Mouse (Mus musculus): ENCODE measurements around the gene Shmt1.
"Not testable (repeated sequence)": the region's sequence is repeated elsewhere in the genome, so short reads cannot be mapped to it uniquely, and the experiment has no call there.

Shmt1 gene

GRCm38 (mm10) chr11:60811618-60812017 is at the start of gene Shmt1:
TSS of gene Shmt1 (minus strand) at chr11:60811718.
- DNase-seq, result not testable (repeated sequence)

- no peak for DNase-seq
Observed at GRCm38 (mm10) chr11:60856587-60856986, 45.1 kb upstream of the Shmt1 start.

- DNase-seq, result no peak
Observed at GRCm38 (mm10) chr11:60845415-60845814, 33.9 kb upstream of the Shmt1 start.

- DNase-seq, result no peak
Observed at GRCm38 (mm10) chr11:60843412-60843811, 31.9 kb upstream of the Shmt1 start.

GRCm38 (mm10) chr11:60841467-60842200 is 30.1 kb upstream of the Shmt1 start:
- no peak for DNase-seq

- peak; percentile 31 for DNase-seq
Observed at GRCm38 (mm10) chr11:60837644-60838406, 26.3 kb upstream of the Shmt1 start.

GRCm38 (mm10) chr11:60836897-60837296 is 25.4 kb upstream of the Shmt1 start:
- DNase-seq, result no peak

- peak; percentile 93 for DNase-seq
Observed at GRCm38 (mm10) chr11:60830433-60831052, 19.0 kb upstream of the Shmt1 start, which contains the start of gene Dhrs7b. TSS of gene Dhrs7b (plus strand) at chr11:60830631.

- DNase-seq, result peak; percentile 27
Observed at GRCm38 (mm10) chr11:60828903-60829302, 17.4 kb upstream of the Shmt1 start.

GRCm38 (mm10) chr11:60827241-60827945 is 15.9 kb upstream of the Shmt1 start:
- no peak for DNase-seq

GRCm38 (mm10) chr11:60826700-60827099 is 15.2 kb upstream of the Shmt1 start:
- DNase-seq, result no peak

- peak; percentile 62 for DNase-seq
Observed at GRCm38 (mm10) chr11:60825191-60825590, 13.7 kb upstream of the Shmt1 start.

- DNase-seq, result no peak
Observed at GRCm38 (mm10) chr11:60823771-60824170, 12.3 kb upstream of the Shmt1 start.

- no peak for DNase-seq
Observed at GRCm38 (mm10) chr11:60816398-60816797, 4.9 kb upstream of the Shmt1 start.

- peak; percentile 97 for DNase-seq
Observed at GRCm38 (mm10) chr11:60811054-60811460, 461 bp downstream of the Shmt1 start.

- peak; percentile 69 for DNase-seq
Observed at GRCm38 (mm10) chr11:60810046-60810965, 1.2 kb downstream of the Shmt1 start.

GRCm38 (mm10) chr11:60809546-60809945 is 2.0 kb downstream of the Shmt1 start:
- peak; percentile 69 for DNase-seq

GRCm38 (mm10) chr11:60808286-60809070 is 3.0 kb downstream of the Shmt1 start:
- peak; percentile 74 for DNase-seq

- no peak for DNase-seq
Observed at GRCm38 (mm10) chr11:60800892-60801291, 10.6 kb downstream of the Shmt1 start.

- DNase-seq, result no peak
Observed at GRCm38 (mm10) chr11:60799977-60800376, 11.5 kb downstream of the Shmt1 start.

GRCm38 (mm10) chr11:60796342-60796741 is 15.2 kb downstream of the Shmt1 start:
- no peak for DNase-seq

Data from kidney, postnatal 14 days (tissue).